Mouse (Mus musculus): ENCODE measurements around the gene Ddx46.
"Not testable (repeated sequence)": the region's sequence is repeated elsewhere in the genome, so short reads cannot be mapped to it uniquely, and the experiment has no call there.

Ddx46 gene

DNA sequence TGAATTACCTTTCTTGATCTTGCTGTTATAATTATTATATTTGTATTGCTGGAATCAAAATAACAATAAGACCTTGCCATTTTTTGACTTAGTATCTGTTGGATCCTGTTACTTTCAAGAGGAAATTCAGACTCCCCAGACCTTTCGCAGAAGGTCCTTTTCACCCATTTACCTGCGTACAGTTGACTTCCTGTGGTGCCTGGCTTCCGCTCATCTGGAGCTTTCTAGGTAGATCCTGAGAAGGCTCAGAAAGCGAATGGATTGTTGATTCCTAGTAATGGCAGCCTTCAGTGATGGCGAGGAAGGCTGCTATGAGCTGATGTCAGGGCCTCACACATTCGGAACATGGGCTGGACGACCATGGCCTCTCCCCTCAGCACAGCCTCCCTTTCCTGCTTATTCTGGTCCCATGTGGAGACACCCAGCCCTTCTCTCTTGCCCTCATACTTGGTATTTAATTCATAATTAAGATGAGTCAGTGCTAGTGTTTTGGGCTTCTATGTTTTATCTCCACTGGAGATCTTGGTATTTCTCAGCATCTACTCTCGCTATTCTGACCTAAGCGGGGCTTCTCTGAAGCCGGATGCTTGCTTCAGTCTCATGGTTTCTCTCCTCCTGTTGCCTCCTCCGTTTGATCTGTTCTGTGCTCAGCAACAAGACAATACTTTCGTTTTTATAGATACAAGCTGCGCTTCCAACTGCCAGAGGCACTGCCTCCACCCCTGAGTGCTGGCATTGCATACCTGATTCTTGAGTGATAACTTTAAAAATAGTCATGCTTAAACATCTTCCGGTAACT is 1.6 kb downstream of the Ddx46 start:
- DNase-seq (ENCODE audit: low read depth, low spot score), result no peak

DNA sequence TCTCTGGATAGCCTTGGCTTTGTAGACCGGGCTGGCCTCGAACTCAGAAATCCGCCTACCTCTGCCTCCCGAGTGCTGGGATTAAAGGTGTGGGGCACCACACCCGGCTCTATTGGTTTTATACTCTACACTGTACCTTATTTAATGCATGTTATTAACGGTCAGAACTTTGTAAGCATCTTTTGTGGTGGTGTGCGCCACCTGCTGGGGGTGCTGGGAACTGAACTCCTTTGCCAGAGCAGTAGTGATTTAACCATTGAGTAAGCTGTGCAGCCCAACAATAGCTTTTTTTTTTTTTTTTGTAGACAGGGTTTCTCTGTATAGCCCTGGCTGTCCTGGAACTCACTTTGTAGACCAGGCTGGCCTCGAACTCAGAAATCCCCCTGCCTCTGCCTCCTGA is 5.7 kb downstream of the Ddx46 start:
- DNase-seq (ENCODE audit: low read depth, low spot score), result peak; percentile 51

- peak; percentile 34 for DNase-seq (ENCODE audit: low read depth, low spot score)
Observed at GRCm38 (mm10) chr13:55644525-55644924, 9.7 kb downstream of the Ddx46 start.

- no peak for DNase-seq (ENCODE audit: low read depth, low spot score)
Observed at GRCm38 (mm10) chr13:55650098-55650497, 15.3 kb downstream of the Ddx46 start.

DNA sequence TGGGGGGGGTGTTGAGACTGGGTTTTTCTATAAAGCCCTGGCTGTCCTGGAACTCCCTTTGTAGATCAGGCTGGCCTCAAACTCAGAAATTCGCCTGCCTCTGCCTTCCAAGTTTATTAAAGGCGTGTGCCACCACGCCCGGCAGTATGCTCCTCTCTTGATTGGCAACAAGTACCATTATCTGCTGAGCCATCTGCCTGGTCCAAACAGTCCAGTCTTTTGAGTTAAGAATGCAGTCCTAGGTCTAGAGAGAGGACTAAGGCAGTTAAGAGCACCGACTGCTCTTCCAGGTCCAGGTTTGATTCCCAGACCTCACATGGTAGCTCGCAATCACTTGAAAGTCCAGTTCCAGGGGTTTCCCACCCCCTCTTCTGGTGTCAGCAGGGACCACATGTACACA is 16.2 kb downstream of the Ddx46 start:
- no peak for DNase-seq (ENCODE audit: low read depth, low spot score)

- DNase-seq (ENCODE audit: low read depth, low spot score), result peak; percentile 7
Observed at GRCm38 (mm10) chr13:55668550-55668949, 33.7 kb downstream of the Ddx46 start.

GRCm38 (mm10) chr13:55672711-55673110 is 37.9 kb downstream of the Ddx46 start:
- no peak for DNase-seq (ENCODE audit: low read depth, low spot score)

DNA sequence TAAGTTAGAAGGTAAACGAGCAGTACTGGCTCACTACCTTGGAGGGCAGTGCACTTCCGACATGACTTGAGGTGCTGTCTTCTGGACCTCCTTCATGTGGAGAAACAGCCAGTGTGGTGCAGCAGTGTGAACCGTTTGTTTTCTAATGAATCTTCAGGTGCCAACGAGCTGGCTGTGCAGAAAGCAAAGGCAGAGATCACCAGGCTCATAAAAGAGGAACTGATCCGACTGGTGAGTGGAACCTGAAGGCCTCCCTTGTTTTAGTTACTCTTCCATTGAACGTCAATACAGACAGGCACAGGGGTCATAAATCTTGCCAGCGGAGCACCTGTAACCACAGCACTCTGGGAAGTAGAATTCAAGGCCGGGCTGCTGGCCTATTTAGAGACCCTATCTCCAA is 42.5 kb downstream of the Ddx46 start:
- no peak for DNase-seq (ENCODE audit: low read depth, low spot score)

- no peak for DNase-seq (ENCODE audit: low read depth, low spot score)
Observed at GRCm38 (mm10) chr13:55682201-55682600, 47.4 kb downstream of the Ddx46 start.

GRCm38 (mm10) chr13:55683581-55683980 is 48.8 kb downstream of the Ddx46 start:
- DNase-seq (ENCODE audit: low read depth, low spot score), result no peak

DNA sequence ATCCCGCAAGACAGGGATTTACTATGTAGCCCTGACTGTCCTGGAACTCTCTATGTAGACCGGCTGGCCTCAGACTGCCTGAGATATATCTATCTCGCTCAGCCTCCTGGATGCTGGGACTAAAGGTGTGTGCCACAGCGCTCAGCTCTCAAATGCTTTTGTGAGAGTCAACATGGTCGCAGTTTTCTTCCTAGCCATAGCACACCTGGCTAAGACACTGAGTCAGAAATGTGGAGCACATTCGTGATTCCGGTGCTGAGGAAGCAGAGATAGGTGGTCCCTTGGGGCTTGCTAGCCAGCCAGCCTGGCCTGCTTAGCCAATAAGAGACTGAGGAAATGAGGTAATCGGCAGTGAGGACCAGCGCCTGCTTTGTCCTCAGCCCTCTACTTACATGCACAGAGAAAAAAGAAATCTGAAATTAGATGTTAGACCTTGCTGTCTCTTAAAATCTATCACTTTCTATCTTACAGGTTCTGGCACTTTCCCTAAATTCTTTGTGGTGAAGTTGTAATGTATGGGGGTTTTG is 51.3 kb downstream of the Ddx46 start:
- DNase-seq (ENCODE audit: low read depth, low spot score), result no peak

- peak; percentile 37 for DNase-seq (ENCODE audit: low read depth, low spot score)
Observed at GRCm38 (mm10) chr13:55687927-55688602, 53.2 kb downstream of the Ddx46 start.

DNA sequence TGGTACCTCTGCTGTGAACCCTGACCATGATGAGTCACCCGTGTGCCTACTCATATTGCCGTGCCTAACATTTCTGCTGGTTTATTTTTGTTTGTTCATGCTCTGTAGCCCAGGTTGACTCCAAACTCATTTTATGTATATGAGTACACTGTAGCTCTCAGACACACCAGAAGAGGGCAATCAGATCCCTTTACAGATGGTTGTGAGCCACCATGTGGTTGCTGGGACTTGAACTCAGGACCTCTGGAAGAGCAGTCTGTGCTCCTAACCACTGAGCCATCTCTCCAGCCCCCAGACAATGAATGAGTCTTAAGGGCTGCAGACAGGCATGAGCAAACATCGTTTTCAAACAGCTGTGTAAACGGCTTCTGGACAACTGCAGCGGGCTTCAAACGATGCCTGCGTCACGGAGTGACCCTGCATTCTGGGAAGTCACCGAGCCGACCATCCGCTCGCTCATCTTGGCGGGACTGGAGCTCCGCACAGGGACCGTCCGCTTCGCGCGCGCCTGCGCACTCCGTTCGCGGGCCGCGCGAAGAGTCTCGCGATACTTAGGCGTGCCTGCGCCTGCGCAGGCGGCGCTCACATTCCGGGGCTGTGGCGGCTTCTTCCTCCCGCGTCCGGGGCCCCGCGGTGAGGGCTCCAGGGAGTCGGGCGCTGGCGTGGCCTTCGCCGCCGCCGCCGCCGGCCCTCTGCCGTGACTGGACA is 57.9 kb downstream of the Ddx46 start, which contains the start of gene B230219D22Rik:
Gene B230219D22Rik, plus strand, starts transcription at position 590 of the 708 bp plus-strand sequence.
- peak; percentile 93 for DNase-seq (ENCODE audit: low read depth, low spot score)

- DNase-seq (ENCODE audit: low read depth, low spot score), result no peak
Observed at GRCm38 (mm10) chr13:55693243-55693721, 58.5 kb downstream of the Ddx46 start.

DNA sequence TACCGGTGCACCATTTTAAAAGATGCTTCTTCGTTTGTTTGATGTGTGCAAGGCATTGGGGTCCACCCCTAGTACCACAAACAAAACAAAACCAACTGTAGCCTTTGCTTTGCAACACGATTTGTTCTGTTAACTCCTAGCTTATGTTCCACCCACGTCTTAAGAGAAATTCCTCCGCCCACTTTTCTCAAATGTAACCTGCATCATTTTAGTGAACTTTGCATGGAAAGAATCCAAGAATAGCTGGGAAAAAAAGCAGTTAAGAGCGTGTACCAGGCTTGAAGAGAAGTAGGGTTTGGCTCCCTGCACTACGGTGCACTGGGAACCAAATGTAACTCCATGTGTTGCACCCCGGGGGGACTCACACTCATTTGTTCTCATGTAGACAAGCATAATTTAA is 59.3 kb downstream of the Ddx46 start:
- DNase-seq (ENCODE audit: low read depth, low spot score), result no peak

DNA sequence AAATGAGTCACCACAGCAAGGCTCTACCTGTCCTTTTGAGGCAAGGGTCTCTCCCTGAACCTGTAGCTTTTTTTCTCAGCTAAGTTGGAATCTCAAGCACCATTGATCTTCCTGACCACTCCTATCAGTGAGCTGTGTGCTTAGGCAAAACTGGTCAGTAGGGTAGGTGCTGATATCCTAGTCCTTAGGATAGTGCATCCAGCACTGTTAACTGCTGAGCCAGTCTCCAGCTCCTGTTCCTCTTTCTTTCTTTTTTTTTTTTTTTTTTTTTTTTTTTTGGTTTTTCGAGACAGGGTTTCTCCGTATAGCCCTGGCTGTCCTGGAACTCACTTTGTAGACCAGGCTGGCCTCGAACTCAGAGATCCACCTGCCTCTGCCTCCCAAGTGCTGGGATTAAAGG is 61.2 kb downstream of the Ddx46 start:
- not testable (repeated sequence) for DNase-seq (ENCODE audit: low read depth, low spot score)

- no peak for DNase-seq (ENCODE audit: low read depth, low spot score)
Observed at GRCm38 (mm10) chr13:55704301-55704700, 69.5 kb downstream of the Ddx46 start.

DNA sequence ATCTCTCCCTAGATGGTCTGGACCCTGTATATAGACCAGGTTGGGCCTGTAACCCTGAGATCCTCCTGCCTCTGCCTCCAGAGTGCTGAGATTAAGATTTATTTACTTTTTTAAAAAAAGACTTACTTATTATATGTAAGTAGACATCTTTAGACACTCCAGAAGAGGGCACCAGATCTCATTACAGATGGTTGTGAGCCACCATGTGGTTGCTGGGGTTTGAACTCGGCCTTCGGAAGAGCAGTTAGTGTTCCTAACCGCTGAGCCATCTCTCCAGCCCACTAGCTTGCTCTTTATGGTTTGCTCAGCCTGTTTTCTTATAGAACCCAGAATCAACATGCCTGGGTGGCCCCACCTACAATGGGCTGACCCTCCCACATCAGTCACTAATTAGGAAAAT is 78.0 kb downstream of the Ddx46 start:
- DNase-seq (ENCODE audit: low read depth, low spot score), result no peak

- DNase-seq (ENCODE audit: low read depth, low spot score), result peak; percentile 81
Observed at GRCm38 (mm10) chr13:55714501-55715166, 79.8 kb downstream of the Ddx46 start, which contains the start of gene Txndc15. Txndc15 (plus strand) TSS chr13:55714650.

GRCm38 (mm10) chr13:55715167-55715512 is 80.3 kb downstream of the Ddx46 start:
- DNase-seq (ENCODE audit: low read depth, low spot score), result no peak

- no peak for DNase-seq (ENCODE audit: low read depth, low spot score)
Observed at GRCm38 (mm10) chr13:55715908-55716510, 81.2 kb downstream of the Ddx46 start.

Data from embryo, embryonic 11.5 days (tissue).